Mouse (Mus musculus): ENCODE measurements around the gene Hook2. TPM values are rescaled to one million over a fixed set of nuclear protein-coding genes. Genes with fewer than 3 reads are reported as not detected.

Gene Hook2
- polyA plus RNA-seq, 1 experiment from 2014 or later = 6.5 TPM

GRCm38 (mm10) chr8:84989311-84989731 lies 1.1 kb upstream of the Hook2 start:
- ATAC-seq (ENCODE audit: insufficient read depth) = no peak
- Histone ChIP-seq H3K36me3 (replicated peaks) (no peaks in the 10 kb centered on the region), H3K27ac (replicated peaks) (peak overlapping the region; percentile 89), H3K9me3 (replicated peaks) (no peaks in the 10 kb centered on the region), H3K4me3 (replicated peaks) (peak overlapping the region; percentile 70), H3K9ac (peak overlapping the region; percentile 74), H3K4me2 (peak overlapping the region; percentile 98), H3K27me3 (no peaks in the 10 kb centered on the region), H3K4me1 (replicated peaks) (peaks cover 67% of the 10 kb centered on the region)
- 4% methylated on average over 15 of the region's 15 CpGs for WGBS (ENCODE audit: insufficient replicate concordance)

DNA sequence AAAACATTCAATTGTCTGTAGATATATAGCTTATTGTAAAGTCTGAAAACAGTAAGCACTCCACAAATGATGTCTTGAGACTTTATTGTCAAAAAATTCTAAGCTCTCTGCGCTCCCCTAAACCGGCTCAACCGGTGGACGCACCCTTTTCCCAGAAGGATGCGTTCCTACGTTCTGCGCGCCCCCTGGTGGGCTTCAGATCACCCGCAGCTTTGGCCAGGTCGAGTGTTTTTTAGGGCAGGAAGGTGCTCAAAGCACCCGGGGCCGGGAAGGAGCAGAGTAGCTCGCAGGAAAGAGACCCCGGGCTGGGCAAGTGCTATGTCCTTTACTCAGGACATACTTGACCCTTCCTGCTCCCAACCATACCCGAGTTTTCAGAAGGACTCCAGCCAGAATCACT lies 593 bp upstream of the Hook2 start:
- peak overlapping the region; percentile 98 for H3K4me2 ChIP-seq
- no peaks in the 10 kb centered on the region for H3K36me3 ChIP-seq (replicated peaks)
- H3K4me3 ChIP-seq (replicated peaks) = peak overlapping the region; percentile 70
- peak; percentile 69 for ATAC-seq (ENCODE audit: insufficient read depth)
- no peaks in the 10 kb centered on the region for H3K27me3 ChIP-seq
- peak overlapping the region; percentile 74 for H3K9ac ChIP-seq
- H3K4me1 ChIP-seq (replicated peaks) = peaks cover 62% of the 10 kb centered on the region
- WGBS (ENCODE audit: insufficient replicate concordance) = under 1% methylated on average over 15 of the region's 15 CpGs
- peak overlapping the region; percentile 89 for H3K27ac ChIP-seq (replicated peaks)
- no peaks in the 10 kb centered on the region for H3K9me3 ChIP-seq (replicated peaks)

DNA sequence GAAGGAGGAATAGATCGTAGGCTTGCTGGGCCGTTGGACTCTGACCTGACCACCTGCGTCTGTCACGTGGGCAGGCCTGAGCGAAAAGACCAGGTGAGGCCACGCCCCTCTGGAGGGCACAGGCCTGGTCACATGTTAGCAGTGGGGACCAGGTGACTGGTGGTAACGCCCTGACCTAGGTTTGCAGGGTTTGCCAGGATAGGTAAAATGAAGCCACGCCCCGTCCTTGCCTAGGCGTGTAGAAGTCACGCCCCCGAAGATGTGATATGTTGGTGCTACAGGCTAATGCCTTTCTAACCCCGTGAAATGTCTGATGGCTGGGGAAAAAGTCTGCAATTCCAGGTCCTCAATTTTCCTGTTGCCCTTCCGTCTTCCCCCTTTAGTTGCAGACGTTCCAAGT lies 433 bp downstream of the Hook2 start:
- H3K9me3 ChIP-seq (replicated peaks) = no peaks in the 10 kb centered on the region
- 2% methylated on average over 15 of the region's 15 CpGs for WGBS (ENCODE audit: insufficient replicate concordance)
- ATAC-seq (ENCODE audit: insufficient read depth) = peak; percentile 45
- peak overlapping the region; percentile 85 for H3K27ac ChIP-seq (replicated peaks)
- H3K9ac ChIP-seq = peak overlapping the region; percentile 65; the same call in 1 of the 2 replicates
- H3K27me3 ChIP-seq = no peaks in the 10 kb centered on the region; the same call in 1 of the 2 replicates
- H3K4me3 ChIP-seq (replicated peaks) = peak overlapping the region; percentile 70
- no peaks in the 10 kb centered on the region for H3K36me3 ChIP-seq (replicated peaks)
- peaks cover 52% of the 10 kb centered on the region for H3K4me1 ChIP-seq (replicated peaks)
- H3K4me2 ChIP-seq = peak overlapping the region; percentile 98

DNA sequence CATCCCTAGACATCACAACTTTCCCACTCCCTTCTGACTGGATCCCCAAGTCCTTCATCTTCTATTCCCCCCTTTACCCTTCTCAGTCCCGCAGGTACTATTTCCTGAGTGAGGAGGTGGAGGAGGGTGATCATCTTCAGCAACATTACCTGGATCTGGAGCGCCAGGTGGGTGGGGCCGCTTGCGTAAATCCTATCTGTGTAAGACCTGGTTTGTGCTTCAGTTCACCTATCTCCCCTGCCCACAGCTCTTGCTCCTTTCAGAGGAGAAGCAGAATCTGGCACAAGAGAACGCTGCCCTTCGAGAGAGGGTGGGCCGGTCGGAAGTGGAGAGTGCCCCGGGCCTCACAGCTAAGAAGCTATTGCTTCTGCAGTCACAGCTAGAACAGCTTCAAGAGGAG lies 4.0 kb downstream of the Hook2 start:
- no peak overlapping the region for H3K4me3 ChIP-seq (replicated peaks)
- no peak overlapping the region for H3K4me2 ChIP-seq
- H3K4me1 ChIP-seq (replicated peaks) = peaks cover 31% of the 10 kb centered on the region
- no peak overlapping the region for H3K27ac ChIP-seq (replicated peaks)
- ATAC-seq (ENCODE audit: insufficient read depth) = no peak
- 78% methylated on average over 9 of the region's 9 CpGs for WGBS (ENCODE audit: insufficient replicate concordance)
- no peaks in the 10 kb centered on the region for H3K36me3 ChIP-seq (replicated peaks)
- H3K9me3 ChIP-seq (replicated peaks) = no peaks in the 10 kb centered on the region
- no peak overlapping the region for H3K9ac ChIP-seq
- H3K27me3 ChIP-seq = peaks cover 9% of the 10 kb centered on the region; the same call in 1 of the 2 replicates

DNA sequence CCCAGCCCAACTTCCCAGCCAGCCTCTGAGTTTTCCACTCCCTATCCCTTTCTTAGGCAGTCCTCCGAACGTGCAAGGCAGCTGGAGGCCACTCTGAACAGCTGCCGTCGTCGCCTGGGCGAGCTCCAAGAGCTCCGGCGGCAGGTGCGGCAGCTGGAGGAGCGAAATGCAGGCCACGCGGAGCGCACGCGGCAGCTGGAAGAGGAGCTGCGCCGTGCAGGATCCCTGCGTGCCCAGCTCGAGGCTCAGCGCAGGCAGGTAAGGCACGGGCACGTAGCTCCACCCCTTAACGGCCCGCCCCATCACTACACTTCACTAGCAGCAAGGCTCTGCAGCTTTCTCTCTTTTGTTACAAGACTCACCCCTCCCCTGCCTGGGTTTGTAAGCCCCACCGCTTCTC lies 5.3 kb downstream of the Hook2 start:
- H3K36me3 ChIP-seq (replicated peaks) = no peaks in the 10 kb centered on the region
- no peak overlapping the region for H3K4me3 ChIP-seq (replicated peaks)
- H3K27ac ChIP-seq (replicated peaks) = no peak overlapping the region
- H3K4me1 ChIP-seq (replicated peaks) = peaks cover 21% of the 10 kb centered on the region
- ATAC-seq (ENCODE audit: insufficient read depth) = no peak
- no peak overlapping the region for H3K4me2 ChIP-seq
- H3K27me3 ChIP-seq = peaks cover 9% of the 10 kb centered on the region; the same call in 1 of the 2 replicates
- H3K9me3 ChIP-seq (replicated peaks) = no peaks in the 10 kb centered on the region
- 65% methylated on average over 25 of the region's 25 CpGs for WGBS (ENCODE audit: insufficient replicate concordance)
- no peak overlapping the region for H3K9ac ChIP-seq

- Histone ChIP-seq H3K9ac (no peak overlapping the region), H3K4me2 (no peak overlapping the region), H3K36me3 (replicated peaks) (no peaks in the 10 kb centered on the region), H3K9me3 (replicated peaks) (no peaks in the 10 kb centered on the region), H3K4me3 (replicated peaks) (no peak overlapping the region), H3K4me1 (replicated peaks) (peaks cover 13% of the 10 kb centered on the region), H3K27ac (replicated peaks) (no peak overlapping the region), H3K27me3 (peaks cover 9% of the 10 kb centered on the region; the same call in 1 of the 2 replicates)
- no peak for ATAC-seq (ENCODE audit: insufficient read depth)
- 79% methylated on average over 5 of the region's 5 CpGs for WGBS (ENCODE audit: insufficient replicate concordance)
These were observed 6.6 kb downstream of the Hook2 start for GRCm38 (mm10) chr8:84996978-84997377.

- peaks cover 13% of the 10 kb centered on the region for H3K4me1 ChIP-seq (replicated peaks)
- no peaks in the 10 kb centered on the region for H3K36me3 ChIP-seq (replicated peaks)
- H3K9me3 ChIP-seq (replicated peaks) = no peaks in the 10 kb centered on the region
- H3K4me2 ChIP-seq = peak overlapping the region; percentile 44
- ATAC-seq (ENCODE audit: insufficient read depth) = peak; percentile 56
- H3K9ac ChIP-seq = no peak overlapping the region
- 4% methylated on average over 19 of the region's 19 CpGs for WGBS (ENCODE audit: insufficient replicate concordance)
- H3K27me3 ChIP-seq = peaks cover 9% of the 10 kb centered on the region; the same call in 1 of the 2 replicates
- H3K4me3 ChIP-seq (replicated peaks) = no peak overlapping the region
- H3K27ac ChIP-seq (replicated peaks) = no peak overlapping the region
These were observed 7.4 kb downstream of the Hook2 start for GRCm38 (mm10) chr8:84997649-84998295.

GRCm38 (mm10) chr8:85007686-85008085 lies 17.3 kb downstream of the Hook2 start:
- WGBS (ENCODE audit: insufficient replicate concordance) = 21% methylated on average over 25 of the region's 25 CpGs
- Histone ChIP-seq H3K4me2 (no peak overlapping the region), H3K27me3 (peaks cover 60% of the 10 kb centered on the region), H3K36me3 (replicated peaks) (no peaks in the 10 kb centered on the region), H3K9ac (no peak overlapping the region), H3K4me3 (replicated peaks) (no peak overlapping the region), H3K4me1 (replicated peaks) (peaks cover 5% of the 10 kb centered on the region; the same call in 1 of the 2 replicates), H3K27ac (replicated peaks) (no peak overlapping the region), H3K9me3 (replicated peaks) (no peaks in the 10 kb centered on the region)
- no peak for ATAC-seq (ENCODE audit: insufficient read depth)

- WGBS (ENCODE audit: insufficient replicate concordance) = 14% methylated on average over 28 of the region's 28 CpGs
These were observed 20.8 kb downstream of the Hook2 start for GRCm38 (mm10) chr8:85011242-85011641.

DNA sequence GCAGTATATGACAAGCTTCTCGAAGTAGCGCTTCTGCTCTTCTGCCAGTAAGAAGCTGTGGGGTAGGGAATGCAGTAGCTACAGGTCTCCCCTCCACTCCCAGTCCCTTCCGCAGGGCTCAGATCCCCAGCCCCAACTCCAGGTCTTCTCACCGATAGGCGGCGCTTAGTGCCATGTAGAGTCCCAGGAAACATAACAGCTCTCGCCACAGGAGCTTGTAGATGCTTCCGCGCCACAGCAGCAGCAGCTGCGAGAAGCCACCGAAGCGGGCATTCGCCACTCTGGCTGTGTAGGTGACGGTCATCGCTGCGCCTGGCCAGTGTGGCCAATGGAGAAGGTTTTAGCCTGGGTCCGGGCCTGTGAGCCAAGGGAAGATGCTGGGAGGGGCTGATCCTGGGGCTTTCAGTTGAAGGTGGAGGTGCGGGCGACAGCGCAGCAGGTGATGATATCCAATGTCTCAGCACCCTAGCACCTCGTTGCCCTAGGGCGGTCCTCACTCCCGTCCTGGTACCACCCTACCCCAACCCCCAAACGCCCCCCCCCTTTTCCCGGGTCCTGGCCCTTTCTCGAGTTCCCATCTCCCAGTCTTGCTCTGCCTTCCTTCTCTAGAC lies 22.9 kb downstream of the Hook2 start:
- no peak overlapping the region for H3K27ac ChIP-seq (replicated peaks)
- H3K9ac ChIP-seq = no peak overlapping the region
- peaks cover 8% of the 10 kb centered on the region for H3K36me3 ChIP-seq (replicated peaks)
- H3K9me3 ChIP-seq (replicated peaks) = no peaks in the 10 kb centered on the region
- peak overlapping the region; percentile 63 for H3K4me2 ChIP-seq
- peaks cover 67% of the 10 kb centered on the region for H3K27me3 ChIP-seq
- peaks cover 6% of the 10 kb centered on the region for H3K4me1 ChIP-seq (replicated peaks)
- ATAC-seq (ENCODE audit: insufficient read depth) = 0 out of 2 replicates have a peak, but pooled peaks have one; percentile 16
- H3K4me3 ChIP-seq (replicated peaks) = peak overlapping the region; percentile 11; the same call in 1 of the 2 replicates
- 5% methylated on average over 26 of the region's 26 CpGs for WGBS (ENCODE audit: insufficient replicate concordance)

More at GRCm38 (mm10) chr8:85011242-85011641, 20.8 kb downstream of the Hook2 start:
- H3K9me3 ChIP-seq (replicated peaks) = no peaks in the 10 kb centered on the region
- no peak overlapping the region for H3K4me2 ChIP-seq
- no peak overlapping the region for H3K4me3 ChIP-seq (replicated peaks)
- ATAC-seq (ENCODE audit: insufficient read depth) = no peak
- H3K36me3 ChIP-seq (replicated peaks) = no peaks in the 10 kb centered on the region
- H3K4me1 ChIP-seq (replicated peaks) = peaks cover 11% of the 10 kb centered on the region
- H3K27me3 ChIP-seq = peaks cover 84% of the 10 kb centered on the region
- no peak overlapping the region for H3K9ac ChIP-seq
- no peak overlapping the region for H3K27ac ChIP-seq (replicated peaks)

DNA sequence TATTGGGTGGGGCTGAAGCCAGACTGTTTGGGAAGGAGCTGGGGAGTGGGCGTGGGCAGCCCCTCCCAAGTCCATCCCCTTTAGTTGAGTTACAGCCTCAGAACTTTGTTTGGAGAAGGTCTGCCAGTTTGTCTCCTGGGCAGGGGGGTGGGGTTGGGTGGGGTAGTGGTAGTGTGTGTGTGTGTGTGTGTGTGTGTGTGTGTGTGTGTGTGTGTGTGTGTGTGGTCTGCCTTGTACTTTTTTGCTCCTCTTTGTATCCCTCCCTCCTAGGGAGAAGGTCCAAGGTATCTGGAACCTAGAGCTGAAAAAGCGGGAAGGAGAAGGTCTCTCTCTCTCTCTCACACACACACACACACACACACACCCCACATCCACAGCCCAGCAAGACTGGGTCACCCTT lies 24.0 kb downstream of the Hook2 start, which contains the start of gene Best2:
Gene Best2, minus strand, starts transcription at position 101 of the 400 bp plus-strand sequence.
- peak within 1 kb of the TSS; percentile 63 for H3K4me2 ChIP-seq
- H3K27ac ChIP-seq (replicated peaks) = no peak within 1 kb of the TSS
- ATAC-seq (ENCODE audit: insufficient read depth) = no peak
- no peak within 1 kb of the TSS for H3K9ac ChIP-seq
- H3K36me3 ChIP-seq (replicated peaks) = peaks cover 19% of the 10 kb centered on the region
- 36% methylated on average over 2 of the region's 2 CpGs for WGBS (ENCODE audit: insufficient replicate concordance)
- no peaks in the 10 kb centered on the region for H3K9me3 ChIP-seq (replicated peaks)
- H3K27me3 ChIP-seq = peaks cover 56% of the 10 kb centered on the region
- peak within 1 kb of the TSS; percentile 11; the same call in 1 of the 2 replicates for H3K4me3 ChIP-seq (replicated peaks)
- peaks cover 6% of the 10 kb centered on the region for H3K4me1 ChIP-seq (replicated peaks)

All from liver, embryonic 15.5 days (tissue).